Comparison of ENCODE assay signal across 33 mouse cellular contexts in the genomic region with DNA sequence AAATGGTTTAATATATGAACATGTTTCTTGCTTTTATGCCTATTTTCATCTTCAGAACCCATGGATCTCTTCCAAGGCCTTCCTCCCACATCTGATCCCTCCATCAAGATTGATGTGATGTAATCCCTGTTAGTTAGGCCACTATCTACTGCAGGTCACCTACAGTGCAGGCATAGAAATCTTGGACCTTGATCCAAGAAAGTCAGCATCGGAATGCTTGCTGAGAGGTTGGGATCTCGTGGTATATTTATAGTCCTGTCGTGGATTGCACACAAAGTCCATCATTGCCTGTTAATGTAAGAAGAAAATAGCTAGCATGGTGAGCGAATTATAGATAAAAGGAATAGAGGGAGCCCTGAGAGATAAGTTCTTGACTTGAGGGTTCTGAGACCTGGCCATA.
"Had no signal": no experiment of that assay in that cellular context is flagged by ENCODE, and none has a peak within 500 bp of the region (broad histone marks: within the 10 kb centered on the region; RNA-seq: fewer than 3 reads in every experiment).

No protein-coding gene starts in this region.

- DNase-seq: heart, postnatal 10 days; heart, postnatal 14 days; heart, postnatal 36 days; heart, postnatal 4 days; kidney, adult 11 months; kidney, adult 18-20 months; kidney, adult 2 months; kidney, adult 8-10 months; kidney, adult 9 months; kidney, postnatal 10 days; kidney, postnatal 14 days; kidney, postnatal 25 days; kidney, postnatal 36 days; kidney, postnatal 4 days; layer of hippocampus, adult 9-11 months; layer of hippocampus, postnatal 36 days had no signal

- ATAC-seq: hindbrain, embryonic 16.5 days; hindbrain, postnatal 0 days; inflammation-experienced regulatory T-cells, adult 6 months had no signal

- H3K4me1 ChIP-seq: heart, embryonic 10.5 days; heart, embryonic 12.5 days; heart, embryonic 13.5 days; heart, embryonic 15.5 days; hindbrain, embryonic 10.5 days; hindbrain, embryonic 12.5 days; hindbrain, embryonic 13.5 days; hindbrain, embryonic 15.5 days; kidney, embryonic 15.5 days had no signal

- H3K36me3 ChIP-seq: heart, embryonic 10.5 days; heart, embryonic 12.5 days; heart, embryonic 13.5 days; heart, embryonic 15.5 days; hindbrain, embryonic 10.5 days; hindbrain, embryonic 12.5 days; hindbrain, embryonic 13.5 days; hindbrain, embryonic 15.5 days; kidney, embryonic 15.5 days had no signal

- H3K9ac ChIP-seq: heart, embryonic 12.5 days; heart, embryonic 13.5 days; heart, embryonic 15.5 days; hindbrain, embryonic 12.5 days; hindbrain, embryonic 13.5 days; hindbrain, embryonic 14.5 days; hindbrain, embryonic 15.5 days; kidney, embryonic 15.5 days had no signal

- H3K4me3 ChIP-seq: heart, embryonic 10.5 days; heart, embryonic 12.5 days; heart, embryonic 13.5 days; heart, embryonic 15.5 days; hindbrain, embryonic 10.5 days; hindbrain, embryonic 12.5 days; hindbrain, embryonic 13.5 days; hindbrain, embryonic 15.5 days; kidney, embryonic 15.5 days; layer of hippocampus, adult 2 months; left cerebral cortex, adult 2 months had no signal

- H3K27me3 ChIP-seq: heart, embryonic 12.5 days; heart, embryonic 13.5 days; heart, embryonic 15.5 days; hindbrain, embryonic 12.5 days; hindbrain, embryonic 13.5 days; hindbrain, embryonic 15.5 days; kidney, embryonic 15.5 days had no signal

- H3K9me3 ChIP-seq: heart, embryonic 10.5 days; heart, embryonic 12.5 days; heart, embryonic 13.5 days; heart, embryonic 15.5 days; hindbrain, embryonic 10.5 days; hindbrain, embryonic 12.5 days; hindbrain, embryonic 13.5 days; hindbrain, embryonic 15.5 days; kidney, embryonic 15.5 days had no signal

- H3K27ac ChIP-seq: heart, embryonic 10.5 days; heart, embryonic 13.5 days; heart, embryonic 15.5 days; hindbrain, embryonic 10.5 days; hindbrain, embryonic 12.5 days; hindbrain, embryonic 13.5 days; hindbrain, embryonic 14.5 days; hindbrain, embryonic 15.5 days; hindbrain, postnatal 0 days; kidney, embryonic 15.5 days; kidney, postnatal 0 days; layer of hippocampus, adult 2 months; left cerebral cortex, adult 2 months had no signal

- H3K4me2 ChIP-seq: heart, embryonic 11.5 days; heart, embryonic 12.5 days; heart, embryonic 13.5 days; heart, embryonic 15.5 days; hindbrain, embryonic 12.5 days; hindbrain, embryonic 13.5 days; hindbrain, embryonic 14.5 days; hindbrain, embryonic 15.5 days; kidney, embryonic 15.5 days had no signal
